Mouse (Mus musculus) olfactory bulb, adult 2 months (tissue): ENCODE data around the gene Dscaml1. TPM values are rescaled to one million over a fixed set of nuclear protein-coding genes. Genes with fewer than 3 reads are reported as not detected.

Experiments used
- H3K27ac ChIP-seq: fragments of 200-500 bp; 2 replicates; pipeline ENCODE4 v1.5.1; 2012; ENCODE audit warnings: low read depth, low read length; ENCODE audit not compliant: insufficient read depth
- H3K4me1 ChIP-seq: fragments of 200-500 bp; 2 replicates; pipeline ENCODE4 v1.6.1; 2012; ENCODE audit warnings: low read length; ENCODE audit not compliant: control insufficient read depth, insufficient read depth
- H3K4me3 ChIP-seq: fragments of 200-500 bp; 2 replicates; pipeline ENCODE4 v1.5.1; 2012; ENCODE audit warnings: mild to moderate bottlenecking, low read depth, low read length, moderate library complexity; ENCODE audit not compliant: insufficient read depth
- CTCF ChIP-seq: fragments of 200-500 bp; IDR thresholded peaks from 2 replicates; pipeline ENCODE4 v1.5.1; 2012; ENCODE audit warnings: low read depth, mild to moderate bottlenecking, low read length, moderate library complexity; ENCODE audit not compliant: insufficient read depth
- POLR2A ChIP-seq: fragments of 200-500 bp; IDR thresholded peaks from 2 replicates; pipeline ENCODE4 v1.6.1; 2012; ENCODE audit warnings: mild to moderate bottlenecking, low read depth, low read length, moderate library complexity; ENCODE audit not compliant: insufficient read depth
- WGBS: fragments of 180-500 bp; shearing (Covaris S2); methylation state at CpG from one replicate; pipeline ENCODE4 v1.1.7; 2018; 5-methylcytosine and 5-hydroxymethylcytosine counted together
- polyA plus RNA-seq: library from polyadenylated mRNA; stranded (reverse); fragments of >200 nt; gene quantifications from 2 replicates; pipeline ENCODE4 v1.2.4, GENCODE M21; 2012; ENCODE audit warnings: low replicate concordance; ENCODE audit not compliant: missing spikeins, insufficient read depth, insufficient read length

Gene Dscaml1
- polyA plus RNA-seq, 1 experiment, result not detected

DNA sequence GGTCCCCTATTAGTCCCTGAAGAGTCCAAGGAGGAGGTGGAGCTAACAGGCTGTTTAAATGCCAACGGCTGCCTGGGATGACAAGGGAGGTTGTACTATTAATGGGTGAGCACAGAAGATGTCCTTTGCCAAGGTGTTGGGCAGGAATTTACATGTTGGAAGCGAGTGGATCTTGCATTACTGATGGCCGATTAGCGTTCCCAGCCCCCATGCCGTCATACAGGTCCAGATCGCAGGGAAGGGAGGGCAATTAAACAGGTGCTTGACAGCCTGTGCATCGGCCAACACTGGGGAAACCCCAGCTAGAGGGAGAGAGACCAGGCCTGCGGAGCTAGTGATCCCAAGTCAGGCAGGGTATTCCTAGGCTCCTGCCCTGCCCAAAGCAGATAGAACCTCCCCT lies 98.1 kb downstream of the Dscaml1 start:
- no peak overlapping the region for H3K27ac ChIP-seq
- TF ChIP-seq POLR2A (no peak), CTCF (no peak)
- H3K4me3 ChIP-seq, result no peak overlapping the region
- WGBS, result 75% methylated on average over 8 of the region's 8 CpGs
- peaks cover 12% of the 10 kb centered on the region for H3K4me1 ChIP-seq

GRCm38 (mm10) chr9:45533253-45533652 lies 106.8 kb downstream of the Dscaml1 start:
- H3K27ac ChIP-seq, result no peak overlapping the region
- WGBS, result 92% methylated on average over 2 of the region's 2 CpGs

DNA sequence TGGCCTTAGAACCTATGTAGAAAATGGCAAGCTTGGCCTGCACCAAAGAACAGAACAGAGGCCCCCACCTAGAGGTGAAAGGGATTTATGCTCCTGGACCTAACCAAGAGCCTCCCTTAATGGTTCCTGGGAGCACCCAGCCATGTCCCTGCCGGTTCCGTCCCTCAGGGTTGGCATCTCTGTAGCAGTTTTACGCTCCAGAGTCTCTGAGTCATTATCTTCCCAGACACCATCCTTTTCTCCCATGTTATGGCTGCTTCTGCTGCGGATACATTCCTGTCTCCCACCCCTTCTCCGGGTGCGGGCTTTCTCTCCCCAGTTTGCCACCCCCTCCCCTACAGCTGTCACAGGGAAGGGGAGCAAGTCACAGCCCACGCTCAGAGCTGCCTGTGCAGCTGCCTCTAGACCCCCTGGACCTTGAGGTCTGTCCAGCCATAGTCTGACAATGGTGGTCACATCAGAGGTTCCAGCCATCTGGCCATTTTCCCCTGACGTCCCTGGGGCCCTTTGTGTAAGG lies 108.1 kb downstream of the Dscaml1 start:
- peak overlapping the region; percentile 74 for H3K27ac ChIP-seq
- peaks cover 58% of the 10 kb centered on the region for H3K4me1 ChIP-seq
- TF ChIP-seq CTCF (no peak), POLR2A (no peak)
- 22% methylated on average over 8 of the region's 8 CpGs for WGBS
- no peak overlapping the region for H3K4me3 ChIP-seq

More at GRCm38 (mm10) chr9:45533253-45533652, 106.8 kb downstream of the Dscaml1 start:
- no peak overlapping the region for H3K4me3 ChIP-seq
- no peak for TF ChIP-seq CTCF
- TF ChIP-seq POLR2A, result no peak
- peaks cover 50% of the 10 kb centered on the region for H3K4me1 ChIP-seq

GRCm38 (mm10) chr9:45537649-45538048 lies 111.2 kb downstream of the Dscaml1 start:
- peak overlapping the region; percentile 47 for H3K27ac ChIP-seq
- H3K4me1 ChIP-seq, result peaks cover 62% of the 10 kb centered on the region
- TF ChIP-seq CTCF, result no peak
- no peak for TF ChIP-seq POLR2A
- WGBS, result 40% methylated on average over 7 of the region's 7 CpGs
- H3K4me3 ChIP-seq, result no peak overlapping the region

- TF ChIP-seq POLR2A (no peak), CTCF (no peak)
- H3K27ac ChIP-seq, result 0 out of 2 replicates have a peak overlapping the region, but pooled peaks have one; percentile 48
- WGBS, result 89% methylated on average over 14 of the region's 14 CpGs
- no peak overlapping the region for H3K4me3 ChIP-seq
- peaks cover 55% of the 10 kb centered on the region for H3K4me1 ChIP-seq
Measured at GRCm38 (mm10) chr9:45539265-45540044, 113.0 kb downstream of the Dscaml1 start.

- TF ChIP-seq POLR2A, result no peak
- 32% methylated on average over 13 of the region's 13 CpGs for WGBS
- H3K4me3 ChIP-seq, result no peak overlapping the region
- H3K27ac ChIP-seq, result peak overlapping the region; percentile 72
- peaks cover 51% of the 10 kb centered on the region for H3K4me1 ChIP-seq
Measured at GRCm38 (mm10) chr9:45546024-45546638, 119.7 kb downstream of the Dscaml1 start.

GRCm38 (mm10) chr9:45546902-45547578 lies 120.6 kb downstream of the Dscaml1 start:
- peaks cover 49% of the 10 kb centered on the region for H3K4me1 ChIP-seq
- peak overlapping the region; percentile 72 for H3K27ac ChIP-seq
- H3K4me3 ChIP-seq, result no peak overlapping the region
- no peak for TF ChIP-seq POLR2A
- TF ChIP-seq CTCF, result no peak
- WGBS, result 60% methylated on average over 7 of the region's 7 CpGs

DNA sequence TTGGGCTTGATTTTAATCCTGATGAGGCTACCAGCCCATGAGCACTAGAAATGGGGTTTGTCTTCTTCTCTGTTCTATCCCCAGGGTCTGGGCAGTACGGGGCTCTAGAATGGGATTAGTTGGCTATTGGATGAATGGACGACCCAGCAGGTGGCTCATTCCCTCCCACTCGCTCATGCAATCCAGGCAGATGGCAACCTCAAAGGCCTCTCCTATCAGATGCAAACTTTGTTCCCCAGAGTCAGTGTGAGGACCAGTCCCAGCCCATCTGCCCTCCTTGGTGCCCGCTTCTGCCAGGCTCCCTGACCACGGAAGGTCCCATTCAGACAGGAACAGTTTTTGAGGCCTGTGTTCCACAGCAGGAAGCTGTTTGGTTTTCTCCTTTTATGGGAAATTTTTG lies 123.4 kb downstream of the Dscaml1 start:
- Histone ChIP-seq H3K4me1 (peaks cover 53% of the 10 kb centered on the region), H3K4me3 (no peak overlapping the region), H3K27ac (peak overlapping the region; percentile 86)
- TF ChIP-seq POLR2A, result no peak
- TF ChIP-seq CTCF, result no peak
- 47% methylated on average over 5 of the region's 5 CpGs for WGBS

DNA sequence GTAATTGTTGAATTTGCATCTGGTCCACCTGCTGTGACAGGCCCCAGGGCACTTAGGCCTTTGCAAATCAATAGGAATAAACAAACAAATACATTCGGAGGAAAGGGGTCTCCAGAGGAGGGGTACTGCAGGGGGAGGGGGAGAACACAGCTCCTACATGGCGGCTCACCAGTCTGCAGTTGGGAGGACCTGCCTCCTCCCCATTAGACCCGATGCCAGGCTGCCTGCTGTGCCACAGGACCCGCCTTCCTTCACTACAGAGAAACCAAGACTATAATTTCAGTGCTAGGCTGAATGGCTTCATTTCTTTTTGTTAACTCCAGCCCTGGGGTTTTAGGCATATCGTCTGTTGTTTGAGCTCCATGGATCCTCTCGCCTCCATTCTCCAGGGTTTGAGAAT lies 123.8 kb downstream of the Dscaml1 start:
- no peak overlapping the region for H3K4me3 ChIP-seq
- no peak for TF ChIP-seq CTCF
- peak overlapping the region; percentile 86 for H3K27ac ChIP-seq
- WGBS, result 16% methylated on average over 6 of the region's 6 CpGs
- peaks cover 55% of the 10 kb centered on the region for H3K4me1 ChIP-seq
